Mouse (Mus musculus): ENCODE measurements at regions not wholly inside any gene's neighbourhood (a gene's known extent, or its start where the extent isn't known, plus 50 kb on each side); places are given as distances from the start of the nearest gene placed in this dataset.

GRCm38 (mm10) chr5:119213692-119214357 lies 456.6 kb upstream of the Tbx3 start:
- in situ Hi-C loops (cut with MboI, MseI) = no loop called here

DNA sequence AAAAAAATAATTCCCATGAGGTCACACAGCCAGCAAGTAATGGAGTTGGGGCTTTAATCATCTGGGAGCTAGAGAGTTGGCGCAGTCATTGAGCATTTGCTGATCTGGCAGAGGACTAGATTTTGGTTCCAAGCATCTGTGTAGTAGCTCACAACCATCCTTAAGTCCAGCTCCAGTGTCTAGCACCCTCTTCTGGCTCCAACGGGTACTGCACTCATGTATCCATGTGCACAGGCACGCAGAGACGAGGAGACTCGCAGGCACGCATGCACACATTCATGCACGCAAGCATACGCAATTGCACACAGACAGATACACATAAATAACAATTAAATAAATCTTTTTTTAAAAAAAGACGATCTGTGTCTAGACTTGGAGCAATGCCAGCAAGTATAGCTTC lies 455.5 kb upstream of the Tbx3 start:
- in situ Hi-C loops (cut with MboI, MseI) = no loop called here

- in situ Hi-C loops (cut with MboI, MseI) = no loop called here
These were observed 455.1 kb upstream of the Tbx3 start for GRCm38 (mm10) chr5:119215364-119215763.

DNA sequence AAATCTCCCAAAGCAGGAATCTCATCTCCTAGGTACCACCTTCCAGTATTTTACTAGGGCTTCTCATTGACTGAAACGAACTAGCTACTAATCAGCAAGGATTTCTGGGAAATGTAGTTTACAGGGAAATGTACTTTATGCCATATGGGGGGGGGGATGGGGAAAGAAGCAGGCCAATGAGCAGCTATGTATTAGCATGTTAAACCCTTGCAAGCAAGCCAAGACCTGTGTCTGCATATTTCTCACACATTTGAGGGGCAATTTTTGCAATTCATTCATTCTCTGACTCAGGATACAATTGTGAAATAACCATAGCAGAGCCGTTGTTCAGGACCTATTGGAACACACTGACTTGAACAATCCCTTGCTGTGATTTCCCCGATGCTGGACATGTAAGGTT lies 454.3 kb upstream of the Tbx3 start:
- in situ Hi-C loops (cut with MboI, MseI) = no loop called here

- in situ Hi-C loops (cut with MboI, MseI) = no loop called here
These were observed 453.4 kb upstream of the Tbx3 start for GRCm38 (mm10) chr5:119217077-119217476.

- in situ Hi-C loops (cut with MboI, MseI) = no loop called here
These were observed 441.8 kb upstream of the Tbx3 start for GRCm38 (mm10) chr5:119228691-119229090.

- in situ Hi-C loops (cut with MboI, MseI) = no loop called here
These were observed 437.5 kb upstream of the Tbx3 start for GRCm38 (mm10) chr5:119232941-119233340.

DNA sequence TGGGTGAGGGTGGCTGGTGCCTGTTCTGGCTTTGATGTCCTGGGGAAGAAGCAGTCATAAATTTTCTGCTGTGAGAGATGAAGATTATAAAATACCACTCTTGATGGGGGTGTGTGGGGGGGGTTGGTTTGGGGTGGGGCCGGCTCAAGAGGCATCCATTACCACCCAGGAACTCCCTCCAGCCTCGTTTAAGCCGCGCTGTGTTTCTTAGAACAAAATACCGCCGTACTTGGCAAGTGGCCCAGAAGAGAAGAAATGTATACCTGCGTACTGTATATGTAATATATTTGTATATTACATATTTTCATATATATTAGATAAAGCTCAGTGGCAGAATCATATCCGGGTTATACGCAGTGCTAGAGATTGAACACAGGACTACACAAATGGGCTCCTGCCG lies 434.6 kb upstream of the Tbx3 start:
- in situ Hi-C loops (cut with MboI, MseI) = no loop called here

DNA sequence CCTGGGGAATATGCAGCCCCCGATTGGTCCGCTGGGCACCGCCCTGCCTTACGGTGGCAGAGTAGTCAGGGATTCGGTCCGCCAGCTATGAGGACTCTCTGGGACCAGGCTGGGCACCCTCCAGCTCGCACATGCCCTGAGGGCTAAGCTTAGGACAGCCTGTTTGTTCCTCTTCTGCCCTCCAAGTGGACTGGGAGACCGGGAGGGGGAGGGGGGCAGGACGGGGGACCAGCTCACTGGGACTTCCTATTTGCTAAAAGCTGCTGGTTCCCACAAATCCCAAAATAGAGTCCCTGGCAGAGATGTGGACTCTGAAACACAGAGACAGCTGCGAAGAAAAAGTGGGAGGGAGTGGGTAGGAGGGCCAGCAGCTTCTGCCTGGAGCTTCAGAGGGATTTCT lies 423.6 kb upstream of the Tbx3 start:
- in situ Hi-C loops (cut with MboI, MseI) = no loop called here

GRCm38 (mm10) chr5:119248626-119249025 lies 421.8 kb upstream of the Tbx3 start:
- in situ Hi-C loops (cut with MboI, MseI) = no loop called here

GRCm38 (mm10) chr5:119249124-119249718 lies 421.2 kb upstream of the Tbx3 start:
- in situ Hi-C loops (cut with MboI, MseI) = no loop called here

DNA sequence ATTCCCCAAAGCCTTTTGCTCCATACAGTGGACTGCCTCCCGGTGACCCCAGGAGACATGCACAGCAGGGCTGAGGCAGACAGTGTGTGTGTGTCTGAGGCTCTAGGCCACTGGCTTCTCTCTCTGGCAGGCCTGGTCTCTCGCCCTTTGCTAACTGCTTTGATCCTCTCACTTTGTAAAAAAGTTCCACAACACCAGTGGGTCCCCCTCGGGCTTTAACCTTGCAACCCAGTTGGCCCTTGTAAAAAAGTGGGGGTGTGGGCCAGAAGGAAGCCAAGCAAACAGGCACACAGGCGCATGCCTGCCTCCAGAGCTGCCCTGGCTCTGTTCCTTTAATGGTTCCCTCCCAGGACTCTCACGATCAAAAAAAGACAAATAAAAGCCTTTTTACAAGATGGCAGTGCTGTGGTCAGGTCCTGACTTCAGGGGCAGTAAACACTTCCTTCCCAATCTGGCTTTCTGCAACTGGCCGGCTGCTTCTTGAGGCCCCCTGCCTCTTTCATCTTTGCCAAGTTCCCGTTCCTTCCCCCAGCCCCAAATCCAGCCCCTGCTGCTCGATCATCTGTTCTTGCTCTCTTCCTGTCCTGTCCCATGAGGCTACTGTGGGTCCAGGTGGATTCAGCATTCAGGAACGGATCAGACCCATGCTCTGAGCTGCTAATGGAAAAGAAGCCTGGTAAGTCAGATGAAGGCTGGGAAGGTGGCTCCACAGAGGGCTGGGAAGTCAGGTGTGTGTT lies 419.0 kb upstream of the Tbx3 start:
- in situ Hi-C loops (cut with MboI, MseI) = no loop called here

DNA sequence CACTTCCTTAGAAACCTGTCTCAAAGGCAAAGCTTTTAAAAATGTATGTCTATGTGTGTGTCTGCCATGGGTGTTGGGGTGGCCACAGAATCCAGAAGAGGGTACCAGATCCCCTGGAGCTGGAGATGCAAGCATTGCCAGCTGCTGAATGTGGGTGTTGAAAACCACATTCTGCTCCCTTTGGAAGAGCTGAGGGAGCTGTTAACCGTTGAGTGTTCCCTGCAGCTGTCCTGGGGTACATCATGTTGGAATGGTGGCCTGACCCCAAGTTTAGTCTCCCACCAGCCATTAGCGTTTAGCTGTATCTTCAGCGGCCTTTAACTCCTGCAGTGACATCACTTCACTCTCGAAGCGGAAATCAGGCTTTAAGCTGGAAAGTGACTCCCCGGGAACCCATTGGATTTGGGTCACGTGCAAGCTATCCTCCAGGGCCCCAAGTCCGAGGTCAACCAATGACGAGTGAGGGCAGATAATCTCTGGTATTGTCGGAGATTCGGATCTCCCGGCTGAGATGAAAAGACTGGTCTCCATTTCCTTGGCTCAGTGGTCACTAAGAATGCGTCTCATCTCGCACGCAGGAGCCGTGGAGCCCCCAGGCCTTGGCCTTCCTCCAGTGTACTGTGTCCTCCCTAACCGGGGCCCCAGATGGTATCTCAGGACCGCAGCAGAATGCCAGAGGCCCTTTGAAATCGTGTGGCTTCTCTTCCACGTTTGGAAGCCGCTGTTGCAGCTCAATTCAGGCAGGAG lies 412.9 kb upstream of the Tbx3 start:
- in situ Hi-C loops (cut with MboI, MseI) = no loop called here

- in situ Hi-C loops (cut with MboI, MseI) = no loop called here
These were observed 411.6 kb upstream of the Tbx3 start for GRCm38 (mm10) chr5:119258831-119259230.

GRCm38 (mm10) chr5:119265149-119265890 lies 405.1 kb upstream of the Tbx3 start:
- in situ Hi-C loops (cut with MboI, MseI) = no loop called here

- in situ Hi-C loops (cut with MboI, MseI) = no loop called here
These were observed 399.1 kb upstream of the Tbx3 start for GRCm38 (mm10) chr5:119271234-119271852.

DNA sequence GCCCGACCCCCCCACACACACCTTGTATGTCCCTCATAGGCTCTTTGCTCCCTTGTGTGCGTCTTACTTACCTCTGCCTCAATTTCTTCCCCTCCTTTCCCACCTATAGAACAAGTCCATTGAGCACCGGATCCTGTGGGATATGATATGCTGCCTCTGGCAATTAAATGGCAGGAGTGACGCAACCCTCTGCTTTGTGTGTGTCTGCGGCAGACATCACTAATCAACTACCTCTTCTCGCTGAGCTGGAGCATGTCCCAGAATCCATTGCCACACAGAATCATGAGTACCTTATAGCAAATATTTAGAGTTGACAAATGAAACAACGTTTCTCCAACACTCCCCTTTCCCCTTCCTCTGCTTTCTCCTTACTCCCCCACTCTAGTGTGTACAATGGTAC lies 397.3 kb upstream of the Tbx3 start:
- in situ Hi-C loops (cut with MboI, MseI) = no loop called here

- in situ Hi-C loops (cut with MboI, MseI) = no loop called here
These were observed 396.9 kb upstream of the Tbx3 start for GRCm38 (mm10) chr5:119273615-119274014.

- in situ Hi-C loops (cut with MboI, MseI) = no loop called here
These were observed 395.5 kb upstream of the Tbx3 start for GRCm38 (mm10) chr5:119274817-119275494.

DNA sequence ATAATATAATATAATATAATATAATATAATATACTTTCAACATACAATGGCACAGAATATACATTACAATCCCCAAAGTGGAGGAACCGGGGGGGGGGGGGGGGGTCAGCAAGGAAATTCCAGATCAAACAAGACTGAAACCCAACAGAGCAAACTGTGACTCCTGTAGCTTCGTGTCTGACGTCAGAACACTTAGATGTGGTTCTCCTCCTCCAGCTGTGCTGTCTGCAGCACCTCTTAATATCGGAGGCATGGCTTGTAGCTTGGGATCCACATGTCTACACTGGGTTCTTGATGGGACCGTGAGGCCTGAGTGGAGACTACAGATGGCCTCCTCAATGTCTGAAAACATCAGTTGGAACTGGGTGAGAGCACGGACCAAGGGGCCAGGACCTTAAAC lies 390.3 kb upstream of the Tbx3 start:
- in situ Hi-C loops (cut with MboI, MseI) = no loop called here

- in situ Hi-C loops (cut with MboI, MseI) = no loop called here
These were observed 380.7 kb upstream of the Tbx3 start for GRCm38 (mm10) chr5:119289808-119290207.
